Mouse (Mus musculus) G1E (cell line): ENCODE data around the gene Ppp2ca. TPM values are rescaled to one million over a fixed set of nuclear protein-coding genes. Genes with fewer than 3 reads are reported as not detected.

Experiments
- ATAC-seq: 2 replicates; pipeline ENCODE4 v1.8.0; 2016; ENCODE audit warnings: mild to moderate bottlenecking; ENCODE audit not compliant: insufficient number of reproducible peaks, poor library complexity, low FRiP score, severe bottlenecking; ENCODE audit errors: extremely low read depth
- DNase-seq: peaks from one replicate; pipeline ENCODE4 v3.0.0; 2012; ENCODE audit warnings: low spot score
- H3K27me3 ChIP-seq: 2 replicates; pipeline ENCODE4 v1.6.1; 2012; ENCODE audit warnings: mild to moderate bottlenecking, low read length, inconsistent platforms; ENCODE audit not compliant: insufficient read depth
- H3K36me3 ChIP-seq: replicated peaks from 2 replicates; pipeline ENCODE3; 2012; ENCODE audit warnings: mild to moderate bottlenecking, inconsistent platforms
- H3K4me1 ChIP-seq: 2 replicates; pipeline ENCODE4 v1.6.1; 2012; ENCODE audit warnings: low read depth, low read length, inconsistent platforms, mixed read lengths; ENCODE audit not compliant: insufficient read depth
- H3K4me3 ChIP-seq: 2 replicates; pipeline ENCODE4 v1.5.1; 2012; ENCODE audit warnings: low read depth, mild to moderate bottlenecking, inconsistent platforms, low read length, moderate library complexity, mixed read lengths
- H3K9me3 ChIP-seq: replicated peaks from 2 replicates; pipeline ENCODE4 v1.6.1; 2012; ENCODE audit warnings: inconsistent platforms
- CTCF ChIP-seq: IDR thresholded peaks from 2 replicates; pipeline ENCODE4 v1.5.1; 2012; ENCODE audit warnings: low read depth, low read length, inconsistent platforms, mixed read lengths
- GATA1 ChIP-seq: IDR thresholded peaks from 2 replicates; pipeline ENCODE4 v1.6.1; 2012; ENCODE audit warnings: borderline replicate concordance, low read length, inconsistent platforms, mixed read lengths
- GATA2 ChIP-seq: IDR thresholded peaks from 2 replicates; pipeline ENCODE4 v1.6.1; 2012; ENCODE audit warnings: low read depth, low read length, inconsistent platforms, borderline replicate concordance
- POLR2AphosphoS5 ChIP-seq: IDR thresholded peaks from 2 replicates; pipeline ENCODE4 v1.6.1; 2012; ENCODE audit warnings: low read depth, low read length, inconsistent platforms; ENCODE audit not compliant: insufficient replicate concordance
- TAL1 ChIP-seq: conservative IDR thresholded peaks from 2 replicates; pipeline ENCODE4 v1.6.1; 2012; ENCODE audit warnings: low read depth, low read length, inconsistent platforms, mixed read lengths
- polyA plus RNA-seq: library from polyadenylated mRNA; stranded (reverse); fragments of >175 nt; gene quantifications from 2 replicates; pipeline ENCODE4 v1.2.3, GENCODE M21; 2012
- total RNA-seq, 2 experiments: library from RNA; stranded (forward) in 1 of 2; stranded (reverse) in 1 of 2; fragments of 200-1000 nt in 1 of 2; fragments of >200 nt in 1 of 2; fragmentation: Nextera tagmentation in 1 of 2; gene quantifications; 2 replicates each; pipeline ENCODE4 v1.2.3; 2014 to 2017

The Ppp2ca gene
- total and polyA plus RNA-seq, 3 experiments: 16.4 to 109 (median 101) TPM

GRCm38 (mm10) chr11:52076742-52077352 is 21.6 kb upstream of the Ppp2ca start:
- Histone ChIP-seq H3K36me3 (no peaks in the 10 kb centered on the region), H3K4me1 (peaks cover 68% of the 10 kb centered on the region), H3K27me3 (peaks cover 5% of the 10 kb centered on the region; the same call in 1 of the 2 replicates), H3K9me3 (no peaks in the 10 kb centered on the region), H3K4me3 (no peak overlapping the region)
- ATAC-seq: no peak
- no peak for DNase-seq
- no peak for TF ChIP-seq CTCF

- Histone ChIP-seq H3K4me3 (no peak overlapping the region), H3K9me3 (no peaks in the 10 kb centered on the region), H3K36me3 (no peaks in the 10 kb centered on the region), H3K27me3 (peaks cover 5% of the 10 kb centered on the region), H3K4me1 (peaks cover 58% of the 10 kb centered on the region)
- DNase-seq (no peak), ATAC-seq (no peak)
- TF ChIP-seq CTCF: no peak
- no peak for TF ChIP-seq GATA2
- no peak for TF ChIP-seq TAL1
- no peak for TF ChIP-seq GATA1
- TF ChIP-seq POLR2AphosphoS5: no peak
Observed at GRCm38 (mm10) chr11:52077939-52078338, 20.5 kb upstream of the Ppp2ca start.

GRCm38 (mm10) chr11:52079978-52080377 is 18.5 kb upstream of the Ppp2ca start:
- DNase-seq (no peak), ATAC-seq (peak; percentile 54)
- Histone ChIP-seq H3K27me3 (peaks cover 15% of the 10 kb centered on the region), H3K9me3 (no peaks in the 10 kb centered on the region), H3K4me1 (peaks cover 38% of the 10 kb centered on the region), H3K36me3 (no peaks in the 10 kb centered on the region), H3K4me3 (no peak overlapping the region)
- no peak for TF ChIP-seq TAL1
- no peak for TF ChIP-seq GATA1
- TF ChIP-seq CTCF: no peak
- TF ChIP-seq GATA2: no peak
- TF ChIP-seq POLR2AphosphoS5: no peak

- H3K27me3 ChIP-seq: peaks cover 15% of the 10 kb centered on the region
- no peaks in the 10 kb centered on the region for H3K9me3 ChIP-seq
- no peaks in the 10 kb centered on the region for H3K36me3 ChIP-seq
- no peak for TF ChIP-seq GATA1
- no peak for TF ChIP-seq TAL1
- TF ChIP-seq CTCF: no peak
- no peak for TF ChIP-seq GATA2
- TF ChIP-seq POLR2AphosphoS5: no peak
- ATAC-seq (no peak), DNase-seq (no peak)
- peaks cover 32% of the 10 kb centered on the region for H3K4me1 ChIP-seq
- H3K4me3 ChIP-seq: no peak overlapping the region
Observed at GRCm38 (mm10) chr11:52080656-52081055, 17.8 kb upstream of the Ppp2ca start.

GRCm38 (mm10) chr11:52085857-52086203 is 12.7 kb upstream of the Ppp2ca start:
- no peak for ATAC-seq
- Histone ChIP-seq H3K4me3 (no peak overlapping the region), H3K27me3 (peaks cover 39% of the 10 kb centered on the region), H3K4me1 (peaks cover 7% of the 10 kb centered on the region; the same call in 1 of the 2 replicates), H3K36me3 (no peaks in the 10 kb centered on the region), H3K9me3 (no peaks in the 10 kb centered on the region)
- TF ChIP-seq CTCF: no peak
- no peak for TF ChIP-seq POLR2AphosphoS5
- no peak for TF ChIP-seq GATA1
- TF ChIP-seq TAL1: no peak
- no peak for TF ChIP-seq GATA2
- no peak for DNase-seq

GRCm38 (mm10) chr11:52086204-52086864 is 12.1 kb upstream of the Ppp2ca start:
- no peak for DNase-seq
- H3K4me3 ChIP-seq: no peak overlapping the region
- H3K9me3 ChIP-seq: no peaks in the 10 kb centered on the region
- H3K36me3 ChIP-seq: no peaks in the 10 kb centered on the region
- TF ChIP-seq POLR2AphosphoS5 (no peak), GATA2 (no peak), CTCF (no peak), TAL1 (no peak), GATA1 (no peak)
- peaks cover 7% of the 10 kb centered on the region; the same call in 1 of the 2 replicates for H3K4me1 ChIP-seq
- H3K27me3 ChIP-seq: peaks cover 39% of the 10 kb centered on the region
- ATAC-seq: no peak
